Mouse (Mus musculus): ENCODE measurements around the gene Dnajb3. TPM values are rescaled to one million over a fixed set of nuclear protein-coding genes. Genes with fewer than 3 reads are reported as not detected.
"Not testable (repeated sequence)": the region's sequence is repeated elsewhere in the genome, so short reads cannot be mapped to it uniquely, and the experiment has no call there.

Dnajb3 gene
- polyA plus RNA-seq, 1 experiment = not detected

GRCm38 (mm10) chr1:88179657-88180056 is 25.9 kb downstream of the Dnajb3 start:
- Histone ChIP-seq H3K4me2 (ENCODE audit: low read depth) (no peak overlapping the region), H3ac (ENCODE audit: control insufficient read depth, insufficient read length) (no peak overlapping the region), H3K27me3 (ENCODE audit: control insufficient read depth, insufficient read depth, insufficient read length) (peaks cover 3% of the 10 kb centered on the region), H3K79me2 (ENCODE audit: control insufficient read depth, insufficient read depth) (no peaks in the 10 kb centered on the region), H3K36me3 (ENCODE audit: control insufficient read depth, insufficient read depth) (no peaks in the 10 kb centered on the region), H3K4me3 (no peak overlapping the region)
- TF ChIP-seq POLR2AphosphoS2 (IDR thresholded peaks at IDR 0.05; ENCODE audit: insufficient read length, low read depth) (no peak), POLR2A (IDR thresholded peaks at IDR 0.05; ENCODE audit: insufficient read length, low read depth) (no peak), E2F4 (IDR thresholded peaks at IDR 0.05; ENCODE audit: insufficient read depth) (no peak), MYOG (IDR thresholded peaks at IDR 0.05; ENCODE audit: control insufficient read depth in 1 of 3, insufficient read depth in 1 of 3, insufficient read length in 2 of 3, low read depth in 2 of 3) (no peak), TCF3 (IDR thresholded peaks at IDR 0.05; ENCODE audit: insufficient read length, low read depth) (no peak), CEBPB (IDR thresholded peaks at IDR 0.05; ENCODE audit: insufficient read depth, poor library complexity, severe bottlenecking) (no peak), TCF12 (IDR thresholded peaks at IDR 0.05; ENCODE audit: insufficient read depth, poor library complexity, severe bottlenecking) (no peak), USF1 (IDR thresholded peaks at IDR 0.05; ENCODE audit: low read depth) (no peak), MYOD1 (IDR thresholded peaks at IDR 0.05; ENCODE audit: control insufficient read depth in 1 of 3, insufficient read length in 2 of 3, low read depth in 2 of 3) (no peak), SRF (IDR thresholded peaks at IDR 0.05; ENCODE audit: control insufficient read depth, insufficient read length, low read depth) (no peak), REST (IDR thresholded peaks at IDR 0.05; ENCODE audit: insufficient read depth, insufficient read length) (no peak), MAX (IDR thresholded peaks at IDR 0.05; ENCODE audit: low read depth) (no peak)

GRCm38 (mm10) chr1:88172190-88172589 is 33.4 kb downstream of the Dnajb3 start:
- H3K79me2 ChIP-seq (ENCODE audit: control insufficient read depth, insufficient read depth); H3K4me2 ChIP-seq (ENCODE audit: low read depth); H3ac ChIP-seq (ENCODE audit: control insufficient read depth, insufficient read length); H3K36me3 ChIP-seq (ENCODE audit: control insufficient read depth, insufficient read depth); H3K27me3 ChIP-seq (ENCODE audit: control insufficient read depth, insufficient read depth, insufficient read length); H3K4me3 ChIP-seq: not testable (repeated sequence)

GRCm38 (mm10) chr1:88165711-88166110 is 39.9 kb downstream of the Dnajb3 start, which contains the start of gene Ugt1a5:
Gene Ugt1a5 (plus strand): TSS chr1:88166012.
- Histone ChIP-seq H3K4me3 (no peak within 1 kb of the TSS), H3ac (ENCODE audit: control insufficient read depth, insufficient read length) (no peak within 1 kb of the TSS), H3K4me2 (ENCODE audit: low read depth) (no peak within 1 kb of the TSS), H3K36me3 (ENCODE audit: control insufficient read depth, insufficient read depth) (no peaks in the 10 kb centered on the region), H3K79me2 (ENCODE audit: control insufficient read depth, insufficient read depth) (no peaks in the 10 kb centered on the region), H3K27me3 (ENCODE audit: control insufficient read depth, insufficient read depth, insufficient read length) (no peaks in the 10 kb centered on the region)
- TF ChIP-seq TCF12 (IDR thresholded peaks at IDR 0.05; ENCODE audit: insufficient read depth, poor library complexity, severe bottlenecking) (no peak), CEBPB (IDR thresholded peaks at IDR 0.05; ENCODE audit: insufficient read depth, poor library complexity, severe bottlenecking) (no peak), MYOG (IDR thresholded peaks at IDR 0.05; ENCODE audit: control insufficient read depth in 1 of 3, insufficient read depth in 1 of 3, insufficient read length in 2 of 3, low read depth in 2 of 3) (no peak), SRF (IDR thresholded peaks at IDR 0.05; ENCODE audit: control insufficient read depth, insufficient read length, low read depth) (no peak), TCF3 (IDR thresholded peaks at IDR 0.05; ENCODE audit: insufficient read length, low read depth) (no peak), MYOD1 (IDR thresholded peaks at IDR 0.05; ENCODE audit: control insufficient read depth in 1 of 3, insufficient read length in 2 of 3, low read depth in 2 of 3) (no peak), USF1 (IDR thresholded peaks at IDR 0.05; ENCODE audit: low read depth) (no peak), POLR2A (IDR thresholded peaks at IDR 0.05; ENCODE audit: insufficient read length, low read depth) (no peak)

GRCm38 (mm10) chr1:88158430-88158829 is 47.2 kb downstream of the Dnajb3 start:
- no peak overlapping the region for H3K4me2 ChIP-seq (ENCODE audit: low read depth)
- no peak for TF ChIP-seq REST (IDR thresholded peaks at IDR 0.05; ENCODE audit: insufficient read depth, insufficient read length)
- no peak for TF ChIP-seq POLR2AphosphoS2 (IDR thresholded peaks at IDR 0.05; ENCODE audit: insufficient read length, low read depth)
- TF ChIP-seq CEBPB (IDR thresholded peaks at IDR 0.05; ENCODE audit: insufficient read depth, poor library complexity, severe bottlenecking) = no peak
- no peak for TF ChIP-seq TCF3 (IDR thresholded peaks at IDR 0.05; ENCODE audit: insufficient read length, low read depth)
- TF ChIP-seq MYOD1 (IDR thresholded peaks at IDR 0.05; ENCODE audit: control insufficient read depth in 1 of 3, insufficient read length in 2 of 3, low read depth in 2 of 3) = no peak
- TF ChIP-seq POLR2A (IDR thresholded peaks at IDR 0.05; ENCODE audit: insufficient read length, low read depth) = no peak
- no peak for TF ChIP-seq MAX (IDR thresholded peaks at IDR 0.05; ENCODE audit: low read depth)
- no peak for TF ChIP-seq MYOG (IDR thresholded peaks at IDR 0.05; ENCODE audit: control insufficient read depth in 1 of 3, insufficient read depth in 1 of 3, insufficient read length in 2 of 3, low read depth in 2 of 3)
- TF ChIP-seq SRF (IDR thresholded peaks at IDR 0.05; ENCODE audit: control insufficient read depth, insufficient read length, low read depth) = no peak
- TF ChIP-seq TCF12 (IDR thresholded peaks at IDR 0.05; ENCODE audit: insufficient read depth, poor library complexity, severe bottlenecking) = no peak
- no peak for TF ChIP-seq USF1 (IDR thresholded peaks at IDR 0.05; ENCODE audit: low read depth)
- TF ChIP-seq E2F4 (IDR thresholded peaks at IDR 0.05; ENCODE audit: insufficient read depth) = no peak

More at GRCm38 (mm10) chr1:88158430-88158829, 47.2 kb downstream of the Dnajb3 start:
- Histone ChIP-seq H3K27me3 (ENCODE audit: control insufficient read depth, insufficient read depth, insufficient read length) (no peaks in the 10 kb centered on the region), H3K79me2 (ENCODE audit: control insufficient read depth, insufficient read depth) (no peaks in the 10 kb centered on the region), H3ac (ENCODE audit: control insufficient read depth, insufficient read length) (no peak overlapping the region), H3K36me3 (ENCODE audit: control insufficient read depth, insufficient read depth) (no peaks in the 10 kb centered on the region), H3K4me3 (no peak overlapping the region)

Other genes starting within 250 kb of the Dnajb3 start
- 9.5 TPM for gene Usp40, start 197.2 kb downstream of the Dnajb3 start, polyA plus RNA-seq (2012; fragmentation: generic; extraction: Trizol)
- not detected for gene Ugt1a10, start 150.4 kb downstream of the Dnajb3 start, polyA plus RNA-seq (2012; fragmentation: generic; extraction: Trizol)
- gene Ugt1a9, start 135.0 kb downstream of the Dnajb3 start, polyA plus RNA-seq (2012; fragmentation: generic; extraction: Trizol) = not detected
- gene Ugt1a8, start 118.0 kb downstream of the Dnajb3 start, polyA plus RNA-seq (2012; fragmentation: generic; extraction: Trizol) = not detected
- 0.18 TPM for gene Ugt1a7c, start 110.7 kb downstream of the Dnajb3 start, polyA plus RNA-seq (2012; fragmentation: generic; extraction: Trizol)
- 0.04 TPM for gene Ugt1a6b, start 102.5 kb downstream of the Dnajb3 start, polyA plus RNA-seq (2012; fragmentation: generic; extraction: Trizol)
- gene Ugt1a6a, start 71.0 kb downstream of the Dnajb3 start, polyA plus RNA-seq (2012; fragmentation: generic; extraction: Trizol) = 8.9 TPM
- gene Ugt1a5, start 39.8 kb downstream of the Dnajb3 start, polyA plus RNA-seq (2012; fragmentation: generic; extraction: Trizol) = not detected
- gene Ugt1a2, start 5.2 kb downstream of the Dnajb3 start, polyA plus RNA-seq (2012; fragmentation: generic; extraction: Trizol) = 0.05 TPM
- not detected for gene Ugt1a1, start 6.2 kb upstream of the Dnajb3 start, polyA plus RNA-seq (2012; fragmentation: generic; extraction: Trizol)
- 1.4 TPM for gene Mroh2a, start 21.2 kb upstream of the Dnajb3 start, polyA plus RNA-seq (2012; fragmentation: generic; extraction: Trizol)
- 37.7 TPM for gene Hjurp, start 71.9 kb upstream of the Dnajb3 start, polyA plus RNA-seq (2012; fragmentation: generic; extraction: Trizol)
- 0.02 TPM for gene Trpm8, start 71.9 kb upstream of the Dnajb3 start, polyA plus RNA-seq (2012; fragmentation: generic; extraction: Trizol)
- gene Spp2, start 201.2 kb upstream of the Dnajb3 start, polyA plus RNA-seq (2012; fragmentation: generic; extraction: Trizol) = not detected